Mouse (Mus musculus): ENCODE data around the gene Cbx6.

DNA sequence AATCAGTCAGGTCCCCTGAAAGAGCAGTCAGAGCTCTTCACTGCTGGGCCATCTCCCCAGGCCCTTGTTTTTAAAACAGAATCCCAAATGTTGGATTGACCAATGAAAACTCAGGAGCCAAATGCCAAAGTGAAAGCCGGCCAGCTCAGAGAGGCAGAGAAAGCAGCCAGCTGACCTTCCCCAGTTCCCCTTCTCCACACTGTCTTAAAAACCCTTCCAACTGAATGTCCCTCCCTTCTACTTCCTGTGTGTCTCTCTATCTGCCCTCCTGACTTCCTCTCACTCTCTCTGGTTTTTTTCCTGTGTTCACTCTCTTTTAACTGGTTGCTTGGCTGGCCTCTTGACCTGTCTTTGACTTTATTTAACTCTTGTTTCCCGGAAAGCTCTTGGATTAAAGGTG, 39.5 kb upstream of the Cbx6 start:
- TF ChIP-seq POLR2A (IDR thresholded peaks at IDR 0.05; ENCODE audit: extremely low read depth, insufficient read depth, low read length) (no peak), CTCF (IDR thresholded peaks at IDR 0.05; ENCODE audit: low read depth, low read length) (no peak)
